Mouse (Mus musculus) testis, adult 2 months (tissue): ENCODE measurements at regions not wholly inside any gene's neighbourhood (a gene's known extent, or its start where the extent isn't known, plus 50 kb on each side); places are given as distances from the start of the nearest gene placed in this dataset.

ENCODE experiments used
- H3K27ac ChIP-seq: fragments of 200-500 bp; 2 replicates; pipeline ENCODE4 v1.5.1; 2012; ENCODE audit warnings: low read depth, low read length; ENCODE audit not compliant: control insufficient read depth, insufficient read depth
- H3K27me3 ChIP-seq: fragments of 200-500 bp; 2 replicates; pipeline ENCODE4 v1.6.1; 2012; ENCODE audit warnings: mild to moderate bottlenecking, low read length, moderate library complexity; ENCODE audit not compliant: control insufficient read depth, insufficient read depth
- H3K36me3 ChIP-seq: fragments of 200-500 bp; 2 replicates; pipeline ENCODE4 v1.6.1; 2012; ENCODE audit warnings: mild to moderate bottlenecking, low read length; ENCODE audit not compliant: control insufficient read depth, insufficient read depth
- H3K4me1 ChIP-seq: fragments of 200-500 bp; 2 replicates; pipeline ENCODE4 v1.6.1; 2012; ENCODE audit warnings: low read length; ENCODE audit not compliant: control insufficient read depth, insufficient read depth
- H3K4me3 ChIP-seq: fragments of 200-500 bp; 2 replicates; pipeline ENCODE4 v1.5.1; 2012; ENCODE audit warnings: low read depth, mild to moderate bottlenecking, low read length, moderate library complexity, mixed read lengths; ENCODE audit not compliant: control insufficient read depth
- CTCF ChIP-seq: fragments of 200-500 bp; IDR thresholded peaks from 2 replicates; pipeline ENCODE4 v1.5.1; 2012; ENCODE audit warnings: low read depth, mild to moderate bottlenecking, inconsistent platforms, low read length, moderate library complexity; ENCODE audit not compliant: control insufficient read depth, insufficient read depth, insufficient replicate concordance
- POLR2A ChIP-seq: fragments of 200-500 bp; IDR thresholded peaks from 2 replicates; pipeline ENCODE4 v1.6.1; 2012; ENCODE audit warnings: low read depth, mild to moderate bottlenecking, inconsistent platforms, low read length, moderate library complexity; ENCODE audit not compliant: control insufficient read depth

GRCm38 (mm10) chrX:92981141-92981540, 305.1 kb upstream of the Arx start:
- Histone ChIP-seq H3K4me1 (no peaks in the 10 kb centered on the region), H3K27me3 (no peaks in the 10 kb centered on the region), H3K4me3 (no peak overlapping the region), H3K27ac (no peak overlapping the region), H3K36me3 (no peaks in the 10 kb centered on the region)
- no peak for TF ChIP-seq POLR2A
- TF ChIP-seq CTCF = no peak

GRCm38 (mm10) chrX:93002236-93002976, 283.8 kb upstream of the Arx start:
- H3K36me3 ChIP-seq = no peaks in the 10 kb centered on the region
- TF ChIP-seq POLR2A (no peak), CTCF (no peak)
- H3K27me3 ChIP-seq = no peaks in the 10 kb centered on the region
- no peak overlapping the region for H3K4me3 ChIP-seq
- no peak overlapping the region for H3K27ac ChIP-seq
- no peaks in the 10 kb centered on the region for H3K4me1 ChIP-seq

- no peak for TF ChIP-seq POLR2A
- no peak for TF ChIP-seq CTCF
- H3K4me3 ChIP-seq = no peak overlapping the region
- no peaks in the 10 kb centered on the region for H3K27me3 ChIP-seq
- no peak overlapping the region for H3K27ac ChIP-seq
- H3K36me3 ChIP-seq = no peaks in the 10 kb centered on the region
- H3K4me1 ChIP-seq = no peaks in the 10 kb centered on the region
These were observed 279.6 kb upstream of the Arx start for GRCm38 (mm10) chrX:93006681-93007080.

GRCm38 (mm10) chrX:93011578-93011977, 274.7 kb upstream of the Arx start:
- Histone ChIP-seq H3K27me3 (no peaks in the 10 kb centered on the region), H3K4me3 (no peak overlapping the region), H3K36me3 (no peaks in the 10 kb centered on the region), H3K27ac (no peak overlapping the region), H3K4me1 (no peaks in the 10 kb centered on the region)
- TF ChIP-seq CTCF (no peak), POLR2A (no peak)

- Histone ChIP-seq H3K36me3 (no peaks in the 10 kb centered on the region), H3K4me1 (no peaks in the 10 kb centered on the region), H3K4me3 (no peak overlapping the region), H3K27ac (no peak overlapping the region), H3K27me3 (no peaks in the 10 kb centered on the region)
- TF ChIP-seq POLR2A (no peak), CTCF (no peak)
These were observed 269.9 kb upstream of the Arx start for GRCm38 (mm10) chrX:93016391-93016790.

- Histone ChIP-seq H3K27me3 (no peaks in the 10 kb centered on the region), H3K27ac (no peak overlapping the region), H3K4me3 (no peak overlapping the region), H3K4me1 (no peaks in the 10 kb centered on the region), H3K36me3 (no peaks in the 10 kb centered on the region)
- TF ChIP-seq CTCF (no peak), POLR2A (no peak)
These were observed 245.1 kb upstream of the Arx start for GRCm38 (mm10) chrX:93041096-93041495.

GRCm38 (mm10) chrX:93042736-93043135, 243.5 kb upstream of the Arx start:
- Histone ChIP-seq H3K4me3 (no peak overlapping the region), H3K36me3 (no peaks in the 10 kb centered on the region), H3K27ac (no peak overlapping the region), H3K4me1 (no peaks in the 10 kb centered on the region), H3K27me3 (no peaks in the 10 kb centered on the region)
- TF ChIP-seq POLR2A = no peak
- no peak for TF ChIP-seq CTCF
